Mouse (Mus musculus): Measurements from ENCODE around the gene Rab3il1. TPM values are rescaled to one million over a fixed set of nuclear protein-coding genes. Genes with fewer than 3 reads are reported as not detected.
"Not testable (repeated sequence)": the region's sequence is repeated elsewhere in the genome, so short reads cannot be mapped to it uniquely, and the experiment has no call there.

Rab3il1 gene
- polyA plus RNA-seq, 1 experiment from 2014 or later, result 24.5 TPM

- H3K9ac ChIP-seq, result no peak overlapping the region
- H3K4me1 ChIP-seq, result no peaks in the 10 kb centered on the region
- no peak for ATAC-seq (replicated peaks)
- H3K9me3 ChIP-seq, result no peaks in the 10 kb centered on the region
- H3K27ac ChIP-seq, result no peak overlapping the region
- H3K36me3 ChIP-seq (replicated peaks), result no peaks in the 10 kb centered on the region
- no peak overlapping the region for H3K4me3 ChIP-seq
- H3K27me3 ChIP-seq (replicated peaks), result no peaks in the 10 kb centered on the region
- 85% methylated on average over 10 of the region's 10 CpGs for WGBS
- H3K4me2 ChIP-seq, result no peak overlapping the region
Observed at GRCm38 (mm10) chr19:9968081-9968787, 33.2 kb upstream of the Rab3il1 start.

GRCm38 (mm10) chr19:9974853-9975252, 26.6 kb upstream of the Rab3il1 start:
- H3K4me1 ChIP-seq; H3K9ac ChIP-seq; H3K27me3 ChIP-seq (replicated peaks); H3K27ac ChIP-seq; H3K4me2 ChIP-seq; H3K9me3 ChIP-seq; H3K4me3 ChIP-seq; H3K36me3 ChIP-seq (replicated peaks); ATAC-seq (replicated peaks): not testable (repeated sequence)
- 80% methylated on average over 2 of the region's 2 CpGs for WGBS

- Histone ChIP-seq H3K36me3 (replicated peaks) (no peaks in the 10 kb centered on the region), H3K4me2 (no peak overlapping the region), H3K27me3 (replicated peaks) (no peaks in the 10 kb centered on the region), H3K9me3 (no peaks in the 10 kb centered on the region), H3K27ac (no peak overlapping the region), H3K9ac (no peak overlapping the region), H3K4me1 (peaks cover 8% of the 10 kb centered on the region), H3K4me3 (no peak overlapping the region)
- 91% methylated on average over 10 of the region's 10 CpGs for WGBS
- ATAC-seq (replicated peaks), result no peak
Observed at GRCm38 (mm10) chr19:9977085-9977484, 24.4 kb upstream of the Rab3il1 start.

GRCm38 (mm10) chr19:9978431-9978951, 23.0 kb upstream of the Rab3il1 start:
- Histone ChIP-seq H3K4me3 (no peak overlapping the region), H3K4me2 (no peak overlapping the region), H3K27me3 (replicated peaks) (no peaks in the 10 kb centered on the region), H3K27ac (no peak overlapping the region), H3K9ac (no peak overlapping the region), H3K4me1 (peaks cover 11% of the 10 kb centered on the region), H3K9me3 (no peaks in the 10 kb centered on the region), H3K36me3 (replicated peaks) (no peaks in the 10 kb centered on the region)
- WGBS, result 59% methylated on average over 5 of the region's 5 CpGs
- no peak for ATAC-seq (replicated peaks)

- WGBS, result 86% methylated on average over 2 of the region's 2 CpGs
- Histone ChIP-seq H3K27ac (no peak overlapping the region), H3K27me3 (replicated peaks) (no peaks in the 10 kb centered on the region), H3K9ac (no peak overlapping the region), H3K4me2 (no peak overlapping the region), H3K4me3 (no peak overlapping the region), H3K4me1 (peaks cover 18% of the 10 kb centered on the region), H3K36me3 (replicated peaks) (no peaks in the 10 kb centered on the region), H3K9me3 (no peaks in the 10 kb centered on the region)
- no peak for ATAC-seq (replicated peaks)
Observed at GRCm38 (mm10) chr19:9979156-9979555, 22.3 kb upstream of the Rab3il1 start.

GRCm38 (mm10) chr19:9980258-9980657, 21.2 kb upstream of the Rab3il1 start, which contains the start of gene Fth1:
TSS of gene Fth1 (plus strand) at chr19:9980598.
- Histone ChIP-seq H3K4me1 (peaks cover 20% of the 10 kb centered on the region), H3K27me3 (replicated peaks) (no peaks in the 10 kb centered on the region), H3K4me3 (no peak within 1 kb of the TSS), H3K4me2 (no peak within 1 kb of the TSS), H3K27ac (no peak within 1 kb of the TSS), H3K36me3 (replicated peaks) (peaks cover 3% of the 10 kb centered on the region), H3K9me3 (no peaks in the 10 kb centered on the region), H3K9ac (no peak within 1 kb of the TSS)
- ATAC-seq (replicated peaks), result no peak
- WGBS, result 85% methylated on average over 4 of the region's 4 CpGs

GRCm38 (mm10) chr19:9981621-9982020, 19.8 kb upstream of the Rab3il1 start:
- no peaks in the 10 kb centered on the region for H3K9me3 ChIP-seq

GRCm38 (mm10) chr19:9982151-9982851, 19.2 kb upstream of the Rab3il1 start:
- WGBS, result 1% methylated on average over 55 of the region's 59 CpGs
- peaks cover 20% of the 10 kb centered on the region for H3K4me1 ChIP-seq
- peak overlapping the region; percentile 82 for H3K4me3 ChIP-seq
- peak overlapping the region; percentile 82 for H3K9ac ChIP-seq
- peaks cover 7% of the 10 kb centered on the region for H3K36me3 ChIP-seq (replicated peaks)
- no peaks in the 10 kb centered on the region for H3K27me3 ChIP-seq (replicated peaks)
- peak overlapping the region; percentile 82 for H3K4me2 ChIP-seq
- ATAC-seq (replicated peaks), result peak; percentile 99
- no peaks in the 10 kb centered on the region for H3K9me3 ChIP-seq
- H3K27ac ChIP-seq, result peak overlapping the region; percentile 92

More at GRCm38 (mm10) chr19:9981621-9982020, 19.8 kb upstream of the Rab3il1 start:
- ATAC-seq (replicated peaks), result no peak
- 66% methylated on average over 4 of the region's 4 CpGs for WGBS
- H3K4me2 ChIP-seq, result peak overlapping the region; percentile 82
- H3K4me3 ChIP-seq, result peak overlapping the region; percentile 82
- peaks cover 7% of the 10 kb centered on the region for H3K36me3 ChIP-seq (replicated peaks)
- no peaks in the 10 kb centered on the region for H3K27me3 ChIP-seq (replicated peaks)
- peaks cover 20% of the 10 kb centered on the region for H3K4me1 ChIP-seq
- peak overlapping the region; percentile 92 for H3K27ac ChIP-seq
- H3K9ac ChIP-seq, result no peak overlapping the region

- Histone ChIP-seq H3K36me3 (replicated peaks) (peaks cover 7% of the 10 kb centered on the region), H3K4me3 (peak overlapping the region; percentile 82), H3K4me2 (peak overlapping the region; percentile 82), H3K9me3 (no peaks in the 10 kb centered on the region), H3K27ac (peak overlapping the region; percentile 92), H3K9ac (peak overlapping the region; percentile 82), H3K4me1 (peaks cover 20% of the 10 kb centered on the region), H3K27me3 (replicated peaks) (no peaks in the 10 kb centered on the region)
- ATAC-seq (replicated peaks), result peak; percentile 84
- WGBS, result under 1% methylated on average over 29 of the region's 31 CpGs
Observed at GRCm38 (mm10) chr19:9982852-9983542, 18.5 kb upstream of the Rab3il1 start.

- H3K4me3 ChIP-seq, result peak overlapping the region; percentile 82
- H3K27me3 ChIP-seq (replicated peaks), result no peaks in the 10 kb centered on the region
- ATAC-seq (replicated peaks), result no peak
- peaks cover 7% of the 10 kb centered on the region for H3K36me3 ChIP-seq (replicated peaks)
- H3K4me2 ChIP-seq, result peak overlapping the region; percentile 82
- peak overlapping the region; percentile 82; the same call in 1 of the 2 replicates for H3K9ac ChIP-seq
- H3K27ac ChIP-seq, result no peak overlapping the region
- no peaks in the 10 kb centered on the region for H3K9me3 ChIP-seq
- WGBS, result 94% methylated on average over 20 of the region's 20 CpGs
- H3K4me1 ChIP-seq, result peaks cover 20% of the 10 kb centered on the region
Observed at GRCm38 (mm10) chr19:9984111-9985055, 17.1 kb upstream of the Rab3il1 start.

- H3K36me3 ChIP-seq (replicated peaks), result peaks cover 7% of the 10 kb centered on the region
- peaks cover 20% of the 10 kb centered on the region for H3K4me1 ChIP-seq
- H3K9me3 ChIP-seq, result no peaks in the 10 kb centered on the region
- H3K4me2 ChIP-seq, result no peak overlapping the region
- WGBS, result 93% methylated on average over 6 of the region's 6 CpGs
- no peak for ATAC-seq (replicated peaks)
- H3K4me3 ChIP-seq, result no peak overlapping the region
- H3K27ac ChIP-seq, result no peak overlapping the region
- H3K9ac ChIP-seq, result no peak overlapping the region
- no peaks in the 10 kb centered on the region for H3K27me3 ChIP-seq (replicated peaks)
Observed at GRCm38 (mm10) chr19:9985190-9985899, 16.1 kb upstream of the Rab3il1 start.

All from midbrain, embryonic 15.5 days (tissue).